Mouse (Mus musculus) lung, postnatal 0 days (tissue): ENCODE results near the gene Zfp827.

Experiments used
- CTCF ChIP-seq: IDR thresholded peaks from 2 replicates; pipeline ENCODE4 v1.5.1; 2016; ENCODE audit warnings: antibody characterized with exemption, mild to moderate bottlenecking
- EP300 ChIP-seq: IDR thresholded peaks from 2 replicates; pipeline ENCODE4 v1.6.1; 2016; ENCODE audit warnings: antibody characterized with exemption, mild to moderate bottlenecking, control low read depth

DNA sequence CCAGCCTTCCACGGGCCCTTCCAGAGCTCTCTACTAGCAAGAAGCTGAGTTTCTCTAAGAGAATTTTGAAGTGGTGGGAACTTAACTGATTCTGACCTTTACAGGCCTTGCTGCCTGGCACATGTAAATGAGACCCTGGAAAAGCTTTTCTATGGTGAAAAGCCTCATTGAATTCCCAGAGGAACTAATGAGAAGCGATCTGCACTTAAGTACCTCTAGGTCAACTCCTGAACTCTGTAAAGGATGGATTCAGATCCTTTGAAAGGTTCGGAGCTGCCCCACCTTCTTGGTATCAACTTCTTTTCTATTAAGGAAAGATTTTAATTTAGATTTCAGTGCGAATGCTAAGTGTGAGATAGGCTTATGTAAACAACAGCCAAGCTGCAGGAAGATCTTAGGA is 147.8 kb downstream of the Zfp827 start:
- TF ChIP-seq CTCF (no peak), EP300 (no peak)
